Mouse (Mus musculus) lung, postnatal 0 days (tissue): ENCODE results near the gene Cfap221.

Experiments used
- CTCF ChIP-seq: IDR thresholded peaks from 2 replicates; pipeline ENCODE4 v1.5.1; 2016; ENCODE audit warnings: antibody characterized with exemption, mild to moderate bottlenecking
- EP300 ChIP-seq: IDR thresholded peaks from 2 replicates; pipeline ENCODE4 v1.6.1; 2016; ENCODE audit warnings: antibody characterized with exemption, mild to moderate bottlenecking, control low read depth

DNA sequence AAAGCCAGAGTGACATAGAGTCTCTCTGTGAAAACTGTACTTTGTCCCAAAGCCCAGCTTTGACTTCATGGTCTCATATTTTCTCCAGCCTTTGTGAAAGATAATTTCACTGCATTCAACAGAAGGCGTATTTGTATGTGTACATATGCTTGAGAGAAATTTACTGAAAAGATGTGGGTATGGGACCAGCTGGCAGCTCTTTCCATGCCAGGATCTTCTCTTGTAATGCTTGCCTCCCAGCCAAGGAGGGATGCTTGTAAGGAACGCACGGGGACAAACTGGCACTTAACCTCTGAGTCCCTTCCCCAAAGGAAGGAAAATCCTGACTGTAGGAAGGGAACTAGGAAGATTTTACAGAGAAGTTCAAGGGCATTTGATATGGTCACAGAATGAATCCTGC, 112.8 kb downstream of the Cfap221 start:
- TF ChIP-seq CTCF (no peak), EP300 (no peak)
